Mouse (Mus musculus) spleen, adult 2 months (tissue): ENCODE data around the gene Zc3h8. TPM values are rescaled to one million over a fixed set of nuclear protein-coding genes. Genes with fewer than 3 reads are reported as not detected.

ENCODE experiments used
- DNase-seq, 2 experiments: peaks; one replicate each; pipeline versions ENCODE4 v3.0.0 to v3.0.0-alpha.2; 2012 to 2021; ENCODE audit warnings: low spot score in 2 of 2, low read depth in 1 of 2
- H3K27ac ChIP-seq: fragments of 200-500 bp; 2 replicates; pipeline ENCODE4 v1.5.1; 2012; ENCODE audit warnings: low read length, inconsistent platforms; ENCODE audit not compliant: insufficient read depth
- H3K27me3 ChIP-seq: fragments of 200-500 bp; 2 replicates; pipeline ENCODE4 v1.6.1; 2012; ENCODE audit warnings: mild to moderate bottlenecking, moderate library complexity, low read length, inconsistent platforms; ENCODE audit not compliant: control insufficient read depth, insufficient read depth
- H3K36me3 ChIP-seq: fragments of 200-500 bp; 2 replicates; pipeline ENCODE4 v1.6.1; 2012; ENCODE audit warnings: mild to moderate bottlenecking, low read length, inconsistent platforms; ENCODE audit not compliant: control insufficient read depth, insufficient read depth
- H3K4me1 ChIP-seq: fragments of 200-500 bp; 2 replicates; pipeline ENCODE4 v1.6.1; 2011; ENCODE audit warnings: inconsistent platforms; ENCODE audit not compliant: control insufficient read depth, insufficient read depth, insufficient read length
- H3K4me3 ChIP-seq: fragments of 200-500 bp; 2 replicates; pipeline ENCODE4 v1.5.1; 2011; ENCODE audit warnings: mild to moderate bottlenecking, inconsistent platforms; ENCODE audit not compliant: insufficient read depth, insufficient read length; ENCODE audit errors: extremely low read depth
- CTCF ChIP-seq: fragments of 200-500 bp; IDR thresholded peaks from 2 replicates; pipeline ENCODE4 v1.5.1; 2011; ENCODE audit warnings: mild to moderate bottlenecking, inconsistent platforms; ENCODE audit not compliant: insufficient read depth, insufficient read length, insufficient replicate concordance; ENCODE audit errors: extremely low read depth
- POLR2A ChIP-seq: fragments of 200-500 bp; IDR thresholded peaks from 2 replicates; pipeline ENCODE4 v1.6.1; 2011; ENCODE audit warnings: low read depth, low read length, inconsistent platforms
- WGBS: fragments of 180-500 bp; shearing (Covaris S2); methylation state at CpG from one replicate; pipeline ENCODE4 v1.1.7; 2018; 5-methylcytosine and 5-hydroxymethylcytosine counted together
- polyA plus RNA-seq: library from polyadenylated mRNA; depleted of rRNA; stranded (reverse); fragments of >200 nt; gene quantifications from 2 replicates; pipeline ENCODE4 v1.2.3, GENCODE M21; 2012; rRNA removed

Zc3h8 gene
- polyA plus RNA-seq, 1 experiment: 0.63 TPM

- Histone ChIP-seq H3K36me3 (no peaks in the 10 kb centered on the region), H3K27me3 (0 out of 2 replicates have a peak, but pooled peaks cover 1% of the 10 kb centered on the region), H3K27ac (no peak overlapping the region), H3K4me3 (no peak overlapping the region), H3K4me1 (no peaks in the 10 kb centered on the region; the same call in 1 of the 2 replicates)
- no peak for DNase-seq
- no peak for TF ChIP-seq POLR2A
- no peak for TF ChIP-seq CTCF
- WGBS: 92% methylated on average over 4 of the region's 4 CpGs
Observed at GRCm38 (mm10) chr2:128890661-128891335, 53.1 kb downstream of the Zc3h8 start.

GRCm38 (mm10) chr2:128887866-128888550 lies 55.9 kb downstream of the Zc3h8 start:
- DNase-seq: no peak
- WGBS: 82% methylated on average over 6 of the region's 6 CpGs
- 0 out of 2 replicates have a peak, but pooled peaks cover 1% of the 10 kb centered on the region for H3K27me3 ChIP-seq
- H3K27ac ChIP-seq: no peak overlapping the region
- H3K4me1 ChIP-seq: no peaks in the 10 kb centered on the region; the same call in 1 of the 2 replicates
- H3K4me3 ChIP-seq: no peak overlapping the region
- no peaks in the 10 kb centered on the region for H3K36me3 ChIP-seq
- no peak for TF ChIP-seq POLR2A
- no peak for TF ChIP-seq CTCF

- no peak overlapping the region for H3K27ac ChIP-seq
- no peaks in the 10 kb centered on the region for H3K27me3 ChIP-seq
- no peaks in the 10 kb centered on the region for H3K36me3 ChIP-seq
Observed at GRCm38 (mm10) chr2:128885225-128885811, 58.6 kb downstream of the Zc3h8 start.

GRCm38 (mm10) chr2:128881236-128881635 lies 62.6 kb downstream of the Zc3h8 start:
- WGBS: 72% methylated on average over 4 of the region's 4 CpGs
- DNase-seq: no peak

More at GRCm38 (mm10) chr2:128885225-128885811, 58.6 kb downstream of the Zc3h8 start:
- Histone ChIP-seq H3K4me1 (no peaks in the 10 kb centered on the region), H3K4me3 (no peak overlapping the region)
- 83% methylated on average over 8 of the region's 8 CpGs for WGBS
- TF ChIP-seq POLR2A (no peak), CTCF (no peak)
- no peak for DNase-seq

More at GRCm38 (mm10) chr2:128881236-128881635, 62.6 kb downstream of the Zc3h8 start:
- Histone ChIP-seq H3K4me3 (no peak overlapping the region), H3K27ac (no peak overlapping the region), H3K36me3 (no peaks in the 10 kb centered on the region), H3K4me1 (no peaks in the 10 kb centered on the region), H3K27me3 (no peaks in the 10 kb centered on the region)
- no peak for TF ChIP-seq POLR2A
- TF ChIP-seq CTCF: no peak

Other genes starting within 250 kb of the Zc3h8 start
- gene Mertk, start 245.1 kb downstream of the Zc3h8 start, polyA plus RNA-seq: 6.9 and 9.2 TPM in 2 replicates
- gene Tmem87b, start 126.0 kb downstream of the Zc3h8 start, polyA plus RNA-seq: 5.6 and 5.9 TPM in 2 replicates
- 0.28 and 0.31 TPM in 2 replicates for gene Fbln7, start 81.1 kb downstream of the Zc3h8 start, polyA plus RNA-seq
- 1.4 TPM in 2 replicates for gene Zc3h6, start 23.3 kb upstream of the Zc3h8 start, polyA plus RNA-seq
- gene Gm10762, start 23.6 kb upstream of the Zc3h8 start, polyA plus RNA-seq: 2.7 and 3.1 TPM in 2 replicates
- 0.01 TPM in 1 of 2 replicates, not detected in the other for gene Vinac1, start 104.1 kb upstream of the Zc3h8 start, polyA plus RNA-seq
- 2.1 and 2.2 TPM in 2 replicates for gene Ttl, start 121.9 kb upstream of the Zc3h8 start, polyA plus RNA-seq
- 22.2 and 23.9 TPM in 2 replicates for gene Polr1b, start 156.9 kb upstream of the Zc3h8 start, polyA plus RNA-seq
- gene Chchd5, start 185.6 kb upstream of the Zc3h8 start, polyA plus RNA-seq: 17.8 and 20.4 TPM in 2 replicates